Mouse (Mus musculus): ENCODE results near the gene Borcs5. TPM values are rescaled to one million over a fixed set of nuclear protein-coding genes. Genes with fewer than 3 reads are reported as not detected.

The Borcs5 gene
- polyA plus RNA-seq, 1 experiment from 2014 or later = 14.1 TPM

GRCm38 (mm10) chr6:134703053-134703690 is 63.9 kb downstream of the Borcs5 start:
- no peak overlapping the region for H3K4me3 ChIP-seq
- no peak overlapping the region for H3K9ac ChIP-seq
- H3K36me3 ChIP-seq = no peaks in the 10 kb centered on the region
- H3K4me2 ChIP-seq = no peak overlapping the region
- peak; percentile 53 for ATAC-seq
- no peak overlapping the region for H3K27ac ChIP-seq
- WGBS (ENCODE audit: insufficient replicate concordance) = 75% methylated on average over 4 of the region's 4 CpGs
- no peaks in the 10 kb centered on the region for H3K27me3 ChIP-seq (replicated peaks)
- H3K9me3 ChIP-seq (replicated peaks) = no peaks in the 10 kb centered on the region
- peaks cover 16% of the 10 kb centered on the region for H3K4me1 ChIP-seq

DNA sequence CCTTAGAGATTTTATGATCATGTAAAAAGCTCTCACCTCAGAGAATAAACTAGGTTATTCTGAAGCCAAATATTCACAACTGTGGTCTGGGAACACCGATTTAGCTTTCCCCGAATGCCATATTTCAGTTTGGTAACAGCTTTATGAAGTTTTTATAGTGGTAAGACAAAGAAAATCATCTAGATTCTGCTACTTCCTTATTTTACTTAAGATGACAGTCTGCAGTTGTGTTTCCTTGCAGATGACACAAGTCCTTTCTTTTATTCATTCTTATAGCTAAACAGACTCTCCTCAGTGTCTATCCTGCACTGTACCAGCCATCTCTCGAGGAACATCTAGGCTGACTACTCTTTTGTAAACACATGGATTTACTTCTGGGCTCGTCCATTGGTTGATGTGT is 67.2 kb downstream of the Borcs5 start:
- Histone ChIP-seq H3K4me1 (peaks cover 5% of the 10 kb centered on the region; the same call in 1 of the 2 replicates), H3K4me3 (no peak overlapping the region), H3K9me3 (replicated peaks) (no peaks in the 10 kb centered on the region), H3K27ac (no peak overlapping the region), H3K27me3 (replicated peaks) (no peaks in the 10 kb centered on the region), H3K36me3 (peaks cover 13% of the 10 kb centered on the region), H3K4me2 (no peak overlapping the region), H3K9ac (no peak overlapping the region)
- 75% methylated on average over 4 of the region's 4 CpGs for WGBS (ENCODE audit: insufficient replicate concordance)
- no peak for ATAC-seq

DNA sequence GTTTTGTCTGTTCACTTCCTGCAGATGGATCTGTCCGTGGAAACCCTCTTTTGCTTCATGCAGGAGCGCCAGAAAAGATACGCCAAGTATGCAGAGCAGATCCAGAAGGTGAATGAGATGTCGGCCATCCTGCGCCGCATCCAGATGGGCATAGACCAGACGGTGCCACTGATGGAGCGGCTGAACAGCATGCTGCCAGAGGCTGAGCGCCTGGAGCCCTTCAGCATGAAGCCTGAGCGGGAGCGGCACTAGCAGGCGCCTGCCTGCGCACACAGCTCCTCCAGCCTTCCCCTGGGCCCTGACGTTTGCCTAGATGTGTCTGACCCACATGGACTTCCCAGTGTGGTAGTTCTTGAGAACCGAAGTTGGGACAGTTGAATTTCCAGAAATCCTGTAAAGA is 70.7 kb downstream of the Borcs5 start:
- peaks cover 20% of the 10 kb centered on the region for H3K4me1 ChIP-seq
- no peak for ATAC-seq
- WGBS (ENCODE audit: insufficient replicate concordance) = 85% methylated on average over 15 of the region's 15 CpGs

DNA sequence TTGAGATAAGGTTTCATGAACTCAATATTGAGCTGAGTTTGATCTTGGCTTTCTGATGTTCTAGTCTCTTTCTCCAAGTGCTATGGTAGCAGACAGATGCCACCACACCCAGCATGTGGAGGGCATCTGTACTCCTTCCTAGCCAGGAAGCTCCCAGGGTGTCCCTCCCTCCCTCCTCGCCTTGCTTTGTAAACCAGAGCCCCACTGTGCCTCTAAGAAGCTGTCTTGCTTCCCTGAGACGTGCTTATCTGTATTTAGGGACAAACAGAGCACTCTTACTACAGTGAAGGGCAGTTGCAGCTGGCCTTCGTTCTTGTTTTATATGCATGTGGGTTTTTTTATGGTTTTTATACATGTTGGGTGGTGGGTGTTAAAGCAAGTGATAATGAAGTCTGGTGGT is 74.0 kb downstream of the Borcs5 start:
- Histone ChIP-seq H3K4me2 (no peak overlapping the region), H3K4me1 (peaks cover 41% of the 10 kb centered on the region), H3K27me3 (replicated peaks) (no peaks in the 10 kb centered on the region; the same call in 1 of the 2 replicates), H3K9ac (no peak overlapping the region), H3K36me3 (peaks cover 43% of the 10 kb centered on the region), H3K27ac (no peak overlapping the region), H3K9me3 (replicated peaks) (no peaks in the 10 kb centered on the region), H3K4me3 (no peak overlapping the region)
- WGBS (ENCODE audit: insufficient replicate concordance) = 25% methylated on average over 3 of the region's 3 CpGs
- ATAC-seq = no peak

More for the DNA sequence above, 70.7 kb downstream of the Borcs5 start:
- Histone ChIP-seq H3K36me3 (peaks cover 18% of the 10 kb centered on the region), H3K9me3 (replicated peaks) (no peaks in the 10 kb centered on the region), H3K9ac (no peak overlapping the region), H3K4me3 (no peak overlapping the region), H3K27me3 (replicated peaks) (no peaks in the 10 kb centered on the region), H3K27ac (no peak overlapping the region), H3K4me2 (no peak overlapping the region)

DNA sequence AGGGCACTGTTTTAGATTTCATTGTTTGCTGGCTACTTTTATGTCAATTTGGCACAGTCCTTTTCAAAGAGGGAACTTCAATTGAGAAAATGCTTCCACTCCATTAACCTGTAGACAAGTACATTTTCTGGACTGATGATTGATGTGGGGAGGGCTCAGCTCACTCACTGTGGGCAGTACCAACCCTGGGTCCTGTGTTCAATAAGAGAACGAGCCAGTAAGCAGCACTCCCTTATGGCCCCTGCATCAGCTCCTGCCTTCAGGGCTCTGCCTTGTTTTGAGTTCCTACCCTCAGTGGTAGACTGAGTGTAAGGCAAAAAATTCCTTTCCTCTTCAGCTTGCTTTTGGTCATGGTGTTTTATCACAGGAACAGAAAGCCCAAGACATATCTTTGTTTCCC is 74.6 kb downstream of the Borcs5 start:
- ATAC-seq = no peak
- WGBS (ENCODE audit: insufficient replicate concordance) = 65% methylated on average over 1 of the region's 1 CpGs
- H3K27me3 ChIP-seq (replicated peaks) = no peaks in the 10 kb centered on the region; the same call in 1 of the 2 replicates
- H3K4me1 ChIP-seq = peaks cover 41% of the 10 kb centered on the region
- H3K27ac ChIP-seq = no peak overlapping the region
- H3K4me2 ChIP-seq = no peak overlapping the region
- no peaks in the 10 kb centered on the region for H3K9me3 ChIP-seq (replicated peaks)
- no peak overlapping the region for H3K9ac ChIP-seq
- peaks cover 49% of the 10 kb centered on the region for H3K36me3 ChIP-seq
- H3K4me3 ChIP-seq = no peak overlapping the region

- no peak overlapping the region for H3K27ac ChIP-seq
- ATAC-seq = peak; percentile 77
- WGBS (ENCODE audit: insufficient replicate concordance) = 12% methylated on average over 6 of the region's 6 CpGs
- no peak overlapping the region for H3K9ac ChIP-seq
- H3K4me3 ChIP-seq = no peak overlapping the region
- H3K4me2 ChIP-seq = no peak overlapping the region
- no peaks in the 10 kb centered on the region; the same call in 1 of the 2 replicates for H3K27me3 ChIP-seq (replicated peaks)
- H3K4me1 ChIP-seq = peaks cover 35% of the 10 kb centered on the region
- H3K36me3 ChIP-seq = peaks cover 54% of the 10 kb centered on the region
- no peaks in the 10 kb centered on the region for H3K9me3 ChIP-seq (replicated peaks)
Measured at GRCm38 (mm10) chr6:134716168-134716587, 76.9 kb downstream of the Borcs5 start.

DNA sequence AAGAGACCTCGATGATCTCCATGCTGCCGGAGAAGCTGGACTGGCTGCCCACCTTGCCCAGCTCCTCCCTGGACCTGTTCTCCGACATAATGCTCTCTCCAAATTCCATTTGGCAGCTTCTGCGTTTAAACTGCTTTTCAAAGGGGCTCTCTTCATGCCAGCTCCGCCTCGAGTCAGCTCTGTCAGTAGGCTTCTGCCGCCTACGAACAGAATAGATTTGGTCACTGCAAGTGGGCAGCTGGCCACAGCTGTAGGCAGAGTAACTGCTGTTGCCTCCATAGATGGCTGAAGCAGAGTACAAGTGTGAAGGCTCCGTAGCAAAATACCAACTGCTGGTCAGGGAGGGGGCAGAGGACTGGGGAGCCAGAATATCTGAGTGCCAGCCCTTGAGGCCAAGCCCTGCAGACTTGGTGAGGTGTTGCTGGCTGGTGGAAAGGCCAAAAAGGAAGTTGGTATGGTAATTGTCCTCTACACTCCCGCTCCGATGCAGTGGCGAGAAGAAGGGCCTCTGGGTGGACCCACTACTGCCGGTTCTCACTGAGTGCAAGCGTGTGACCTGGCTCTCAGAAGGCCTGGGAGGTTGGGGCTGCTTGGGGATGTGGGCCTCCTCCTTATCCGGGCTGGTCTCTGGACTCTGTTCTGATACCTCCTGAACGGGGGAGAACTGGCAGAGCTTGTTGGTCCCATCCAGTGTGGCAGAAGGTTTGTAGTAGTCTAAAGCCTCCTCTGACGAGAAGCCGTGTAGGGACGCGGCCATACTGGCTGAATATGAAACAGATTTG is 78.8 kb downstream of the Borcs5 start:
- Histone ChIP-seq H3K9ac (no peak overlapping the region), H3K36me3 (peaks cover 60% of the 10 kb centered on the region), H3K27ac (no peak overlapping the region), H3K9me3 (replicated peaks) (no peaks in the 10 kb centered on the region), H3K4me2 (no peak overlapping the region), H3K27me3 (replicated peaks) (no peaks in the 10 kb centered on the region; the same call in 1 of the 2 replicates), H3K4me3 (no peak overlapping the region), H3K4me1 (peaks cover 33% of the 10 kb centered on the region)
- ATAC-seq = no peak
- 86% methylated on average over 20 of the region's 20 CpGs for WGBS (ENCODE audit: insufficient replicate concordance)

GRCm38 (mm10) chr6:134718668-134719065 is 79.4 kb downstream of the Borcs5 start:
- Histone ChIP-seq H3K27me3 (replicated peaks) (no peaks in the 10 kb centered on the region; the same call in 1 of the 2 replicates), H3K9me3 (replicated peaks) (no peaks in the 10 kb centered on the region), H3K27ac (no peak overlapping the region), H3K36me3 (peaks cover 65% of the 10 kb centered on the region), H3K4me3 (no peak overlapping the region), H3K9ac (no peak overlapping the region), H3K4me2 (no peak overlapping the region), H3K4me1 (peaks cover 27% of the 10 kb centered on the region)
- ATAC-seq = no peak
- WGBS (ENCODE audit: insufficient replicate concordance) = 83% methylated on average over 11 of the region's 11 CpGs

- Histone ChIP-seq H3K27ac (no peak overlapping the region), H3K4me2 (no peak overlapping the region), H3K9ac (no peak overlapping the region), H3K36me3 (peaks cover 70% of the 10 kb centered on the region), H3K9me3 (replicated peaks) (no peaks in the 10 kb centered on the region), H3K4me1 (peaks cover 23% of the 10 kb centered on the region), H3K27me3 (replicated peaks) (no peaks in the 10 kb centered on the region; the same call in 1 of the 2 replicates), H3K4me3 (no peak overlapping the region)
- 57% methylated on average over 5 of the region's 5 CpGs for WGBS (ENCODE audit: insufficient replicate concordance)
- ATAC-seq = no peak
Measured at GRCm38 (mm10) chr6:134719156-134719555, 79.8 kb downstream of the Borcs5 start.

DNA sequence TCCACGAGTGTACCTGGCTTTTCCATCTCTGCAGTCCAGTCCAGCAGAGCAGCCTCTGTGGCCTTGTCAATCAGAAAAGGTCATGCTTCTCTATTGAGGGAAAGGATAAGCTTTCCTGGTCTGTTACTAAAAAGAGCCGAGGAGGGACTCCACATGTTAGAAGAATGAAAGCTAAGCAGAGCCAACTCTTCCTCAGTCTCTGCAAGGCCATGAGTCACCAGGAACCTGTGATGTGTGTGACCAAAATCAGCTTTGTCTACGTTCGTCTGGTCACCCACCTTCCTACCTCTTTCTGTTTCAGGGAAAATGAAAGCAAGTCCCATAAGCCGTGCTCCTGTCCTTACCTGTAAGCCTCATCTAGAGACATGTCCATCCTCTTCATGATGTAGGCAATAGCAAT is 80.8 kb downstream of the Borcs5 start:
- no peak for ATAC-seq
- Histone ChIP-seq H3K36me3 (peaks cover 73% of the 10 kb centered on the region), H3K9me3 (replicated peaks) (no peaks in the 10 kb centered on the region), H3K9ac (no peak overlapping the region), H3K27me3 (replicated peaks) (no peaks in the 10 kb centered on the region; the same call in 1 of the 2 replicates), H3K27ac (no peak overlapping the region), H3K4me2 (no peak overlapping the region), H3K4me1 (peaks cover 20% of the 10 kb centered on the region), H3K4me3 (no peak overlapping the region)
- WGBS (ENCODE audit: insufficient replicate concordance) = 80% methylated on average over 5 of the region's 5 CpGs

DNA sequence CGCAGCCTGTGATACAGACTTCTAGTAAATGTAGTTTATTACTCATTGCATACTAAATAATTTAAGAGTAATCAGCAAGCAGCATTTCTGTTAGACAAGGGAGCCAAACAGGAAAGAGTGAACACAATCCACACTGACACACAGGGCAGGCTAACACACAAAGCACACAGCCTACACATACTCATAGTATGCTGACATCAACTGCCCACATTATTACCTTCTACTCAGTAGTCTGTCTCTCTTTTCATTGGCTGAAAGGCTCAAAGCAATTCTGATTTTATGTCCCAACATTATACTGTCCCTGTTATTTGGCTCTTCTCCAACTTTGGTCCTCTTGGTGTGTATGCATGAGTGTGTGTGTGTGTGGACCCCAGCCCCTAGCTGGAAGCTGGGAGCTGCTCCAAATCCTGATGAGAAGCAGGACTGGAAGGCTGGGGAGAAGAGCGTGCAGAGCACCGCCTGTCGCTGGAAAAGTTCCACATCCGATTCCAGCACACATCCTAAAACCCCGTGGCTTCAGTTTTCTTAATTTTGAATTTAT is 82.5 kb downstream of the Borcs5 start:
- 88% methylated on average over 6 of the region's 6 CpGs for WGBS (ENCODE audit: insufficient replicate concordance)
- H3K27ac ChIP-seq = no peak overlapping the region
- H3K36me3 ChIP-seq = peaks cover 72% of the 10 kb centered on the region
- no peaks in the 10 kb centered on the region for H3K9me3 ChIP-seq (replicated peaks)
- no peak overlapping the region for H3K4me3 ChIP-seq
- H3K9ac ChIP-seq = no peak overlapping the region
- H3K4me1 ChIP-seq = peaks cover 5% of the 10 kb centered on the region; the same call in 1 of the 2 replicates
- H3K4me2 ChIP-seq = no peak overlapping the region
- no peak for ATAC-seq
- H3K27me3 ChIP-seq (replicated peaks) = no peaks in the 10 kb centered on the region; the same call in 1 of the 2 replicates

GRCm38 (mm10) chr6:134722906-134723305 is 83.6 kb downstream of the Borcs5 start:
- Histone ChIP-seq H3K4me1 (no peaks in the 10 kb centered on the region), H3K9ac (no peak overlapping the region), H3K27me3 (replicated peaks) (no peaks in the 10 kb centered on the region; the same call in 1 of the 2 replicates), H3K4me2 (no peak overlapping the region), H3K36me3 (peaks cover 65% of the 10 kb centered on the region), H3K4me3 (no peak overlapping the region), H3K9me3 (replicated peaks) (no peaks in the 10 kb centered on the region), H3K27ac (no peak overlapping the region)
- WGBS (ENCODE audit: insufficient replicate concordance) = 90% methylated on average over 8 of the region's 8 CpGs
- no peak for ATAC-seq

All from liver, embryonic 12.5 days (tissue).